Comparison of ENCODE assay signal across 29 mouse cellular contexts in genomic region chr2:156077461-156077860, GRCm38 (mm10). TPM values are rescaled to one million over a fixed set of nuclear protein-coding genes. Genes with fewer than 3 reads are reported as not detected.
DNase-seq lines count a peak whose midpoint lies in the region; ATAC-seq and TF ChIP-seq lines count a peak whose summit lies in the region.
"Had no signal": no experiment of that assay in that cellular context is flagged by ENCODE, and none has a peak within 500 bp of the region (broad histone marks: within the 10 kb centered on the region; RNA-seq: fewer than 3 reads in every experiment).

No protein-coding gene starts in this region.

- H3K4me2 ChIP-seq in intestine, postnatal 0 days (replicated peaks; ENCODE audit: low read depth), result no peak overlapping the region
- no peak overlapping the region for H3K4me2 ChIP-seq in intestine, embryonic 15.5 days (replicated peaks)
- H3K4me2 ChIP-seq in kidney, embryonic 15.5 days, result no peak overlapping the region
- H3K4me2 ChIP-seq in hindbrain, embryonic 14.5 days (replicated peaks), result no peak overlapping the region
- H3K4me2 ChIP-seq: forebrain, embryonic 13.5 days; heart, embryonic 13.5 days; hindbrain, embryonic 13.5 days had no signal

- H3K36me3 ChIP-seq in intestine, postnatal 0 days (ENCODE audit: control insufficient read depth, insufficient read depth), result peaks cover 56% of the 10 kb centered on the region
- peaks cover 49% of the 10 kb centered on the region for H3K36me3 ChIP-seq in intestine, embryonic 15.5 days
- H3K36me3 ChIP-seq in kidney, embryonic 15.5 days, result peaks cover 73% of the 10 kb centered on the region
- H3K36me3 ChIP-seq in hindbrain, embryonic 14.5 days (replicated peaks; ENCODE audit: control insufficient read depth, insufficient read depth), result peaks cover 67% of the 10 kb centered on the region

- intact Hi-C loops in heart, postnatal 36 days (cut with DNase I), result no loop called here

- no peaks in the 10 kb centered on the region for H3K4me1 ChIP-seq in intestine, postnatal 0 days (replicated peaks; ENCODE audit: control insufficient read depth, insufficient read depth, low read length)
- H3K4me1 ChIP-seq in intestine, embryonic 15.5 days (replicated peaks), result peaks cover 8% of the 10 kb centered on the region; the same call in 1 of the 2 replicates
- 0 out of 2 replicates have a peak, but pooled peaks cover 3% of the 10 kb centered on the region for H3K4me1 ChIP-seq in kidney, embryonic 15.5 days
- H3K4me1 ChIP-seq in hindbrain, embryonic 14.5 days (replicated peaks; ENCODE audit: control insufficient read depth, insufficient read depth, low read length), result no peaks in the 10 kb centered on the region; the same call in 1 of the 2 replicates
- H3K4me1 ChIP-seq: hindbrain, embryonic 10.5 days had no signal

- H3K9ac ChIP-seq in intestine, postnatal 0 days (ENCODE audit: low read depth, low read length), result no peak overlapping the region
- no peak overlapping the region for H3K9ac ChIP-seq in intestine, embryonic 15.5 days
- no peak overlapping the region for H3K9ac ChIP-seq in kidney, embryonic 15.5 days
- H3K9ac ChIP-seq in hindbrain, embryonic 14.5 days, result no peak overlapping the region
- H3K9ac ChIP-seq: forebrain, embryonic 13.5 days; heart, embryonic 13.5 days; hindbrain, embryonic 13.5 days had no signal

- H3K27ac ChIP-seq in intestine, postnatal 0 days (ENCODE audit: low read depth, low read length), result no peak overlapping the region
- H3K27ac ChIP-seq in intestine, embryonic 15.5 days, result no peak overlapping the region
- H3K27ac ChIP-seq in kidney, embryonic 15.5 days, result no peak overlapping the region
- no peak overlapping the region for H3K27ac ChIP-seq in hindbrain, embryonic 14.5 days
- H3K27ac ChIP-seq: forebrain, embryonic 10.5 days; forebrain, embryonic 13.5 days; gastrocnemius, adult 2 months; heart, embryonic 13.5 days; hindbrain, embryonic 10.5 days; hindbrain, embryonic 13.5 days; hindbrain, postnatal 0 days had no signal

- TF ChIP-seq CTCF in intestine, postnatal 0 days (IDR thresholded peaks at IDR 0.05; ENCODE audit: low read depth), result peak; percentile 21; the same call in 1 of the 2 replicates

- H3K4me3 ChIP-seq in intestine, postnatal 0 days (ENCODE audit: low read depth, low read length), result no peak overlapping the region
- no peak overlapping the region for H3K4me3 ChIP-seq in intestine, embryonic 15.5 days (replicated peaks)
- no peak overlapping the region for H3K4me3 ChIP-seq in kidney, embryonic 15.5 days (replicated peaks)
- H3K4me3 ChIP-seq in hindbrain, embryonic 14.5 days (replicated peaks; ENCODE audit: low read length), result no peak overlapping the region
- H3K4me3 ChIP-seq: forebrain, embryonic 10.5 days; forebrain, embryonic 13.5 days; gastrocnemius, adult 2 months; heart, embryonic 13.5 days; hindbrain, embryonic 10.5 days; hindbrain, embryonic 13.5 days had no signal

- 86% methylated on average over 7 of the region's 7 CpGs for whole genome bisulfite sequencing in intestine, postnatal 0 days
- 88% methylated on average over 7 of the region's 7 CpGs for WGBS in intestine, embryonic 15.5 days
- 88% methylated on average over 7 of the region's 7 CpGs for WGBS in kidney, embryonic 15.5 days
- 91% methylated on average over 7 of the region's 7 CpGs for WGBS in hindbrain, embryonic 14.5 days

- H3K9me3 ChIP-seq in intestine, postnatal 0 days (ENCODE audit: control insufficient read depth), result no peaks in the 10 kb centered on the region
- H3K9me3 ChIP-seq in intestine, embryonic 15.5 days, result no peaks in the 10 kb centered on the region
- no peaks in the 10 kb centered on the region for H3K9me3 ChIP-seq in kidney, embryonic 15.5 days (replicated peaks)
- H3K9me3 ChIP-seq in hindbrain, embryonic 14.5 days (ENCODE audit: control insufficient read depth, low read length), result no peaks in the 10 kb centered on the region
- H3K9me3 ChIP-seq: forebrain, embryonic 10.5 days; forebrain, embryonic 13.5 days; G1E; heart, embryonic 13.5 days; hindbrain, embryonic 10.5 days; hindbrain, embryonic 13.5 days had no signal

- ATAC-seq in intestine, postnatal 0 days, result no peak
- no peak for ATAC-seq in intestine, embryonic 15.5 days
- no peak for ATAC-seq in kidney, embryonic 15.5 days (replicated peaks; ENCODE audit: low FRiP score)
- ATAC-seq in hindbrain, embryonic 14.5 days (ENCODE audit: low FRiP score), result no peak
- ATAC-seq: forebrain, embryonic 13.5 days; forebrain, embryonic 16.5 days; hindbrain, postnatal 0 days; Patski had no signal

- no peaks in the 10 kb centered on the region for H3K27me3 ChIP-seq in intestine, postnatal 0 days (replicated peaks; ENCODE audit: control insufficient read depth, insufficient read depth, low read length)
- H3K27me3 ChIP-seq in intestine, embryonic 15.5 days (replicated peaks), result no peaks in the 10 kb centered on the region
- H3K27me3 ChIP-seq in kidney, embryonic 15.5 days, result no peaks in the 10 kb centered on the region
- H3K27me3 ChIP-seq in hindbrain, embryonic 14.5 days (ENCODE audit: control insufficient read depth, insufficient read depth, low read length), result no peaks in the 10 kb centered on the region
- H3K27me3 ChIP-seq: forebrain, embryonic 13.5 days; heart, embryonic 13.5 days; hindbrain, embryonic 13.5 days; Patski had no signal

- peak; percentile 87 for DNase-seq in heart, adult 11 months
- DNase-seq in heart, postnatal 36 days, result no peak
- DNase-seq in kidney, postnatal 36 days, result peak; percentile 14 to 25
- DNase-seq in hindbrain, embryonic 14.5 days (ENCODE audit: low spot score), result no peak
- DNase-seq: adrenal gland, postnatal 10 days; adrenal gland, postnatal 36 days; cerebellum, adult 18-20 months; cerebellum, adult 9-10 months; cerebellum, postnatal 14 days; gastrocnemius, adult 2 months; gastrocnemius, postnatal 14 days; heart, adult 18-20 months had no signal

RNA-seq across cellular contexts. Expression of gene Spag4, which starts 12.5 kb away (rescaled TPM):
- total RNA-seq in heart, postnatal 36 days (2021), result 1 to 10 TPM in 1 of 2 experiments, under 1 TPM in 1; 0.87 to 1.5 TPM
- 0.21 and 0.69 TPM in 2 replicates for polyA plus RNA-seq in intestine, postnatal 0 days (2015; fragmentation: Nextera tagmentation; extraction: Ambion mirVana)
- polyA plus RNA-seq in intestine, embryonic 15.5 days (2015; fragmentation: Nextera tagmentation; extraction: Ambion mirVana), result 2.8 and 2.9 TPM in 2 replicates
- polyA plus RNA-seq in kidney, embryonic 15.5 days (2015; fragmentation: Nextera tagmentation; extraction: Ambion mirVana), result 3.6 and 4.1 TPM in 2 replicates
- polyA plus RNA-seq in hindbrain, embryonic 14.5 days (2014; fragmentation: Nextera tagmentation; extraction: Ambion mirVana), result 6.3 and 7.9 TPM in 2 replicates

RNA-seq across cellular contexts. Expression of gene Fer1l4, which starts 24.7 kb away (rescaled TPM):
- total RNA-seq in heart, postnatal 36 days (2021), result not detected
- 0.10 and 0.18 TPM in 2 replicates for polyA plus RNA-seq in intestine, postnatal 0 days (2015; fragmentation: Nextera tagmentation; extraction: Ambion mirVana)
- polyA plus RNA-seq in intestine, embryonic 15.5 days (2015; fragmentation: Nextera tagmentation; extraction: Ambion mirVana), result 0.03 and 0.08 TPM in 2 replicates
- polyA plus RNA-seq in kidney, embryonic 15.5 days (2015; fragmentation: Nextera tagmentation; extraction: Ambion mirVana), result 0.08 TPM in 1 of 2 replicates, not detected in the other
- not detected in 2 replicates for polyA plus RNA-seq in hindbrain, embryonic 14.5 days (2014; fragmentation: Nextera tagmentation; extraction: Ambion mirVana)
- total RNA-seq: adrenal gland, adult 18-20 months; adrenal gland, postnatal 10 days; adrenal gland, postnatal 36 days; gastrocnemius, adult 2 months; gastrocnemius, postnatal 14 days; gastrocnemius, postnatal 4 days; heart, adult 18-20 months; heart, postnatal 25 days; hindbrain, postnatal 0 days had no signal
- polyA plus RNA-seq: embryonic facial prominence, embryonic 14.5 days; forebrain, embryonic 10.5 days; forebrain, embryonic 13.5 days; forebrain, embryonic 16.5 days; G1E; heart, embryonic 13.5 days; heart, embryonic 16.5 days; hindbrain, embryonic 10.5 days; hindbrain, embryonic 13.5 days; hindbrain, postnatal 0 days; Patski had no signal

RNA-seq across cellular contexts. Expression of gene Cpne1, which starts 34.3 kb away (rescaled TPM):
- 10 to 100 TPM; 15.2 to 17.5 TPM for total RNA-seq in heart, postnatal 36 days (2021)
- polyA plus RNA-seq in intestine, postnatal 0 days (2015; fragmentation: Nextera tagmentation; extraction: Ambion mirVana), result 17.3 and 19.0 TPM in 2 replicates
- polyA plus RNA-seq in intestine, embryonic 15.5 days (2015; fragmentation: Nextera tagmentation; extraction: Ambion mirVana), result 48.0 and 48.9 TPM in 2 replicates
- 69.6 and 71.2 TPM in 2 replicates for polyA plus RNA-seq in kidney, embryonic 15.5 days (2015; fragmentation: Nextera tagmentation; extraction: Ambion mirVana)
- polyA plus RNA-seq in hindbrain, embryonic 14.5 days (2014; fragmentation: Nextera tagmentation; extraction: Ambion mirVana), result 22.4 and 24.7 TPM in 2 replicates

RNA-seq across cellular contexts. Expression of gene Rbm12, which starts 34.3 kb away (rescaled TPM):
- total RNA-seq in heart, postnatal 36 days (2021), result 10 to 100 TPM; 11.1 to 11.5 TPM
- 8.6 and 9.3 TPM in 2 replicates for polyA plus RNA-seq in intestine, postnatal 0 days (2015; fragmentation: Nextera tagmentation; extraction: Ambion mirVana)
- polyA plus RNA-seq in intestine, embryonic 15.5 days (2015; fragmentation: Nextera tagmentation; extraction: Ambion mirVana), result 17.8 and 25.8 TPM in 2 replicates
- polyA plus RNA-seq in kidney, embryonic 15.5 days (2015; fragmentation: Nextera tagmentation; extraction: Ambion mirVana), result 30.5 and 32.8 TPM in 2 replicates
- 24.4 and 27.0 TPM in 2 replicates for polyA plus RNA-seq in hindbrain, embryonic 14.5 days (2014; fragmentation: Nextera tagmentation; extraction: Ambion mirVana)

RNA-seq across cellular contexts. Expression of gene Gm28036, which starts 49.4 kb away (rescaled TPM):
- total RNA-seq in heart, postnatal 36 days (2021), result 10 to 100 TPM in 1 of 2 experiments, 1 to 10 TPM in 1; 9.0 to 13.6 TPM
- 1.5 TPM in 2 replicates for polyA plus RNA-seq in intestine, postnatal 0 days (2015; fragmentation: Nextera tagmentation; extraction: Ambion mirVana)
- polyA plus RNA-seq in intestine, embryonic 15.5 days (2015; fragmentation: Nextera tagmentation; extraction: Ambion mirVana), result 11.8 and 15.7 TPM in 2 replicates
- 18.1 and 19.4 TPM in 2 replicates for polyA plus RNA-seq in kidney, embryonic 15.5 days (2015; fragmentation: Nextera tagmentation; extraction: Ambion mirVana)
- 12.3 and 14.2 TPM in 2 replicates for polyA plus RNA-seq in hindbrain, embryonic 14.5 days (2014; fragmentation: Nextera tagmentation; extraction: Ambion mirVana)

Comparison
In these comparisons a context has a peak if more than half of its experiments do, and no peak if none do; other contexts are left out.
1. DNase-seq: peak in heart, adult 11 months (single experiment) and kidney, postnatal 36 days (2 of 2); none in heart, postnatal 36 days (0 of 2) and hindbrain, embryonic 14.5 days (single experiment).